33 mouse cellular contexts compared by ENCODE assay signal in genomic region chr10:42492027-42492771, GRCm38 (mm10). TPM values are rescaled to one million over a fixed set of nuclear protein-coding genes. Genes with fewer than 3 reads are reported as not detected.
DNase-seq lines count a peak whose midpoint lies in the region; ATAC-seq and TF ChIP-seq lines count a peak whose summit lies in the region.
"Had no signal": no experiment of that assay in that cellular context is flagged by ENCODE, and none has a peak within 500 bp of the region (broad histone marks: within the 10 kb centered on the region; RNA-seq: fewer than 3 reads in every experiment).

No protein-coding gene starts in this region.

- H3K79me2 ChIP-seq in myocyte (ENCODE audit: control insufficient read depth, insufficient read depth) = no peaks in the 10 kb centered on the region

- no peak for DNase-seq in heart, embryonic 10.5 days (ENCODE audit: low spot score)
- DNase-seq in heart, adult 8-10 months (ENCODE audit: low spot score) = no peak
- peak; percentile 16 for DNase-seq in 3T3-L1 (ENCODE audit: low read depth, low spot score)
- no peak for DNase-seq in cerebellum, postnatal 10 days
- no peak for DNase-seq in frontal cortex, adult 2 months (ENCODE audit: extremely low spot score in 1 of 2, low spot score in 1 of 2)
- DNase-seq: adrenal gland, adult 2 months; adrenal gland, postnatal 14 days; B cell, adult 2 months; cerebellum, adult 11 months; cerebellum, adult 2 months; cerebellum, adult 9-11 months; cerebellum, postnatal 36 days; embryo, embryonic 11 days; gastrocnemius, adult 2 months; gastrocnemius, postnatal 14 days; heart, adult 11 months; heart, postnatal 10 days; heart, postnatal 36 days had no signal

- H3K27ac ChIP-seq in heart, embryonic 10.5 days = peak overlapping the region; percentile 79; the same call in 1 of the 2 replicates
- H3K27ac ChIP-seq in intestine, embryonic 15.5 days = peak overlapping the region; percentile 58; the same call in 1 of the 2 replicates
- no peak overlapping the region for H3K27ac ChIP-seq in midbrain, embryonic 16.5 days (ENCODE audit: low read length)
- H3K27ac ChIP-seq: embryonic facial prominence, embryonic 10.5 days; embryonic facial prominence, embryonic 13.5 days; forebrain, embryonic 12.5 days; gastrocnemius, adult 2 months; hindbrain, embryonic 10.5 days; hindbrain, embryonic 13.5 days had no signal

- peak; percentile 85 for ATAC-seq in intestine, embryonic 15.5 days
- no peak for ATAC-seq in midbrain, embryonic 16.5 days
- ATAC-seq: forebrain, embryonic 16.5 days; hindbrain, embryonic 16.5 days had no signal

- H3ac ChIP-seq in myocyte (ENCODE audit: control insufficient read depth, insufficient read length) = no peak overlapping the region

- no peaks in the 10 kb centered on the region for H3K36me3 ChIP-seq in heart, embryonic 10.5 days
- no peaks in the 10 kb centered on the region for H3K36me3 ChIP-seq in intestine, embryonic 15.5 days
- no peaks in the 10 kb centered on the region for H3K36me3 ChIP-seq in myocyte (ENCODE audit: control insufficient read depth, insufficient read depth)
- H3K36me3 ChIP-seq in midbrain, embryonic 16.5 days (ENCODE audit: control insufficient read depth, insufficient read depth, low read length) = no peaks in the 10 kb centered on the region
- H3K36me3 ChIP-seq: embryonic facial prominence, embryonic 10.5 days; embryonic facial prominence, embryonic 13.5 days; forebrain, embryonic 12.5 days; G1E; heart, embryonic 12.5 days; heart, embryonic 15.5 days; hindbrain, embryonic 10.5 days; hindbrain, embryonic 13.5 days had no signal

- no peak overlapping the region for H3K9ac ChIP-seq in intestine, embryonic 15.5 days
- no peak overlapping the region for H3K9ac ChIP-seq in midbrain, embryonic 16.5 days (ENCODE audit: low read depth, low read length)
- H3K9ac ChIP-seq: embryonic facial prominence, embryonic 13.5 days; forebrain, embryonic 12.5 days; heart, embryonic 12.5 days; heart, embryonic 15.5 days; hindbrain, embryonic 13.5 days had no signal

- TF ChIP-seq POLR2A in myocyte (IDR thresholded peaks at IDR 0.05; ENCODE audit: insufficient read length, low read depth) = no peak

- H3K27me3 ChIP-seq in heart, embryonic 10.5 days (ENCODE audit: insufficient read depth, poor library complexity, severe bottlenecking) = no peaks in the 10 kb centered on the region
- no peaks in the 10 kb centered on the region for H3K27me3 ChIP-seq in intestine, embryonic 15.5 days (replicated peaks)
- H3K27me3 ChIP-seq in myocyte (ENCODE audit: control insufficient read depth, insufficient read depth, insufficient read length) = no peaks in the 10 kb centered on the region
- no peaks in the 10 kb centered on the region for H3K27me3 ChIP-seq in midbrain, embryonic 16.5 days (ENCODE audit: control insufficient read depth, insufficient read depth, low read depth, low read length)
- H3K27me3 ChIP-seq: CH12.LX; embryonic facial prominence, embryonic 13.5 days; forebrain, embryonic 12.5 days; heart, embryonic 12.5 days; heart, embryonic 15.5 days; hindbrain, embryonic 13.5 days had no signal

- H3K9me3 ChIP-seq in heart, embryonic 10.5 days = no peaks in the 10 kb centered on the region
- H3K9me3 ChIP-seq in intestine, embryonic 15.5 days = no peaks in the 10 kb centered on the region
- H3K9me3 ChIP-seq in midbrain, embryonic 16.5 days (replicated peaks; ENCODE audit: control insufficient read depth, low read length, poor library complexity, severe bottlenecking) = no peaks in the 10 kb centered on the region
- H3K9me3 ChIP-seq: embryonic facial prominence, embryonic 10.5 days; embryonic facial prominence, embryonic 13.5 days; forebrain, embryonic 12.5 days; G1E; heart, embryonic 12.5 days; heart, embryonic 15.5 days; hindbrain, embryonic 10.5 days; hindbrain, embryonic 13.5 days had no signal

- H3K4me2 ChIP-seq in intestine, embryonic 15.5 days (replicated peaks) = no peak overlapping the region
- H3K4me2 ChIP-seq in myocyte (ENCODE audit: low read depth) = no peak overlapping the region
- no peak overlapping the region for H3K4me2 ChIP-seq in midbrain, embryonic 16.5 days (ENCODE audit: low read length)
- H3K4me2 ChIP-seq: embryonic facial prominence, embryonic 13.5 days; forebrain, embryonic 12.5 days; heart, embryonic 12.5 days; heart, embryonic 15.5 days; hindbrain, embryonic 13.5 days had no signal

- WGBS in heart, embryonic 10.5 days = 86% methylated on average over 10 of the region's 10 CpGs
- WGBS in intestine, embryonic 15.5 days = 67% methylated on average over 10 of the region's 10 CpGs
- WGBS in midbrain, embryonic 16.5 days = 91% methylated on average over 10 of the region's 10 CpGs

- H3K4me3 ChIP-seq in heart, embryonic 10.5 days = no peak overlapping the region
- H3K4me3 ChIP-seq in intestine, embryonic 15.5 days (replicated peaks) = no peak overlapping the region
- H3K4me3 ChIP-seq in myocyte = no peak overlapping the region
- no peak overlapping the region for H3K4me3 ChIP-seq in midbrain, embryonic 16.5 days (ENCODE audit: low read depth, low read length)
- H3K4me3 ChIP-seq: embryonic facial prominence, embryonic 10.5 days; embryonic facial prominence, embryonic 13.5 days; erythroblast, embryonic 14.5 days; forebrain, embryonic 12.5 days; gastrocnemius, adult 2 months; heart, embryonic 12.5 days; heart, embryonic 15.5 days; hindbrain, embryonic 10.5 days; hindbrain, embryonic 13.5 days had no signal

- peaks cover 23% of the 10 kb centered on the region; the same call in 1 of the 2 replicates for H3K4me1 ChIP-seq in heart, embryonic 10.5 days
- H3K4me1 ChIP-seq in intestine, embryonic 15.5 days (replicated peaks) = no peaks in the 10 kb centered on the region
- no peaks in the 10 kb centered on the region for H3K4me1 ChIP-seq in midbrain, embryonic 16.5 days (ENCODE audit: control insufficient read depth, insufficient read depth, low read length)
- H3K4me1 ChIP-seq: forebrain, embryonic 12.5 days; hindbrain, embryonic 10.5 days; hindbrain, embryonic 13.5 days had no signal

TF ChIP-seq in myocyte, 11 proteins besides CTCF, POLR2A, EP300 and RAD21:
- TF ChIP-seq USF1 (IDR thresholded peaks at IDR 0.05; ENCODE audit: low read depth) = peak; percentile 25
- TF ChIP-seq MYOD1 (IDR thresholded peaks at IDR 0.05; ENCODE audit: control insufficient read depth in 1 of 3, insufficient read length in 2 of 3, low read depth in 2 of 3) = peak in 1 of 3 experiments; percentile 26
- TF ChIP-seq SRF (IDR thresholded peaks at IDR 0.05; ENCODE audit: control insufficient read depth, insufficient read length, low read depth) = no peak
- no peak for TF ChIP-seq CEBPB (IDR thresholded peaks at IDR 0.05; ENCODE audit: insufficient read depth, poor library complexity, severe bottlenecking)

RNA-seq across cellular contexts. Expression of gene Snx3, which starts 9.6 kb away (rescaled TPM):
- 339 and 374 TPM in 2 replicates for polyA plus RNA-seq in heart, embryonic 10.5 days (2016; fragmentation: Nextera tagmentation; extraction: Ambion mirVana)
- 100 to 1,000 TPM; 157 to 170 (median 164) TPM for total RNA-seq in heart, adult 8-10 months (2022)
- 439 and 443 TPM in 2 replicates for polyA plus RNA-seq in intestine, embryonic 15.5 days (2015; fragmentation: Nextera tagmentation; extraction: Ambion mirVana)
- polyA plus RNA-seq in myocyte (2012; fragmentation: generic; extraction: Trizol) = 251 TPM
- polyA plus RNA-seq in midbrain, embryonic 16.5 days (2015; fragmentation: Nextera tagmentation; extraction: Ambion mirVana) = 295 and 334 TPM in 2 replicates
- 328 and 476 TPM in 2 replicates for polyA plus RNA-seq in frontal cortex, adult 2 months (2012; rRNA removed)

RNA-seq across cellular contexts. Expression of gene Afg1l, which starts 13.8 kb away (rescaled TPM):
- polyA plus RNA-seq in heart, embryonic 10.5 days (2016; fragmentation: Nextera tagmentation; extraction: Ambion mirVana) = 8.7 and 11.3 TPM in 2 replicates
- 10 to 100 TPM; 29.9 to 32.3 (median 31.6) TPM for total RNA-seq in heart, adult 8-10 months (2022)
- polyA plus RNA-seq in intestine, embryonic 15.5 days (2015; fragmentation: Nextera tagmentation; extraction: Ambion mirVana) = 10.9 and 11.0 TPM in 2 replicates
- polyA plus RNA-seq in myocyte (2012; fragmentation: generic; extraction: Trizol) = 6.5 TPM
- 8.1 and 9.2 TPM in 2 replicates for polyA plus RNA-seq in midbrain, embryonic 16.5 days (2015; fragmentation: Nextera tagmentation; extraction: Ambion mirVana)
- polyA plus RNA-seq in frontal cortex, adult 2 months (2012; rRNA removed) = 18.1 and 19.1 TPM in 2 replicates
